Mouse (Mus musculus) CH12.LX (cell line): ENCODE data around the gene Spryd4.

Experiments
- CTCF ChIP-seq, 2 experiments: IDR thresholded peaks in 1 of 2; conservative IDR thresholded peaks in 1 of 2; 2 replicates each; pipeline ENCODE4 v1.5.1; 2011 to 2012; ENCODE audit warnings: low read depth in 2 of 2, low read length in 2 of 2, improper control_type of control experiment in 1 of 2, inconsistent platforms in 1 of 2, mild to moderate bottlenecking in 1 of 2, moderate library complexity in 1 of 2
- EP300 ChIP-seq: IDR thresholded peaks from 2 replicates; pipeline ENCODE4 v1.6.1; 2011; ENCODE audit warnings: low read length, improper control_type of control experiment
- HCFC1 ChIP-seq: IDR thresholded peaks from 2 replicates; pipeline ENCODE4 v1.6.1; 2012; ENCODE audit warnings: low read depth, mild to moderate bottlenecking, inconsistent platforms, low read length, improper control_type of control experiment
- IRF4 ChIP-seq: IDR thresholded peaks from 2 replicates; pipeline ENCODE4 v1.6.1; 2014; ENCODE audit warnings: low read depth, mild to moderate bottlenecking, inconsistent platforms, low read length, improper control_type of control experiment
- MAX ChIP-seq: IDR thresholded peaks from 2 replicates; pipeline ENCODE4 v1.6.1; 2011; ENCODE audit warnings: low read length, improper control_type of control experiment
- NRF1 ChIP-seq: IDR thresholded peaks from 2 replicates; pipeline ENCODE4 v1.6.1; 2014; ENCODE audit warnings: low read depth, mild to moderate bottlenecking, inconsistent platforms, low read length, improper control_type of control experiment, moderate library complexity
- POLR2A ChIP-seq: IDR thresholded peaks from 2 replicates; pipeline ENCODE4 v1.6.1; 2011; ENCODE audit warnings: low read depth, mild to moderate bottlenecking, improper control_type of control experiment, low read length
- POLR2AphosphoS2 ChIP-seq: IDR thresholded peaks from 2 replicates; pipeline ENCODE4 v1.6.1; 2011; ENCODE audit warnings: low read depth, low read length, improper control_type of control experiment
- RAD21 ChIP-seq: IDR thresholded peaks from 2 replicates; pipeline ENCODE4 v1.6.1; 2011; ENCODE audit warnings: low read depth, mild to moderate bottlenecking, low read length, improper control_type of control experiment, moderate library complexity
- RCOR1 ChIP-seq: conservative IDR thresholded peaks from 2 replicates; pipeline ENCODE4 v1.6.1; 2012; ENCODE audit warnings: low read depth, mild to moderate bottlenecking, inconsistent platforms, low read length, improper control_type of control experiment
- USF1 ChIP-seq: IDR thresholded peaks from 2 replicates; pipeline ENCODE4 v1.6.1; 2014; ENCODE audit warnings: low read depth, mild to moderate bottlenecking, inconsistent platforms, low read length, improper control_type of control experiment
- ZMIZ1 ChIP-seq: IDR thresholded peaks from 2 replicates; pipeline ENCODE4 v1.6.1; 2012; ENCODE audit warnings: low read depth, mild to moderate bottlenecking, inconsistent platforms, low read length, improper control_type of control experiment

DNA sequence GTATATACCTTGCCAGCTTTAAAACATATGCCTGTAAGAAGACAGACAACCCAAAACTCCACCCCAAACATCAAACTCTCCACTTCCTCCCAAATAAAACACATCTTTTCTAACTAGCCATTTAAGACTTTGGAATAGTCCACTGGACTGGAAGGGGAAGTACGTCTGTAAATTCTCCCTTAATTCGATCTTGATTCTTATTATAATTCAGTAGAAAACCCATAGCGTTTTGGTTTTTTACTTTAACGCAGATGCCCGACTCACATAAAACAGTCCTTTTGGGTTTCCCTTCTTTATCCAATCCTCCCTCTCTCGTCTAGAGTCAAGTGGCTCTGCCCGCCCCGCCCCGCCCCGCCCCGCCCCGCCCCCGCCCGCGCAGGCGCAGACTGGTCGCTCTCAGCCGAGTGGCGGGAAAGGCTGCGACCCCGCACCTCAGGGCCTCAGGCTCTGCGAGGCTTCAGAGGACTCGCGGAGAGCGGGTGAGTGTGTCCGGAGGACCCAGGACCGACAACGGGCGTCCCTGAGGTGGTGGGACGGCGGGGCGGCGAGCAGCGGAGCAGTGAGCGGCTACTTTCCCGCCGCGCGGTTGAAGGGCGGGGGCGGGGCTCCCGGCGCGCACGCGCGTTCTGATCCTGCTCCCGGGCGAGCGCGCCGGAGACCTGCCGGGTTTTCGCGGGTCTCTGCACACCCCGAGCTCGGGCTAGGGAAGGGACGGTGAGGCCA lies 20.3 kb upstream of the Spryd4 start, which contains the start of gene Timeless:
- TF ChIP-seq USF1 (no peak), ZMIZ1 (no peak; the same call in 1 of the 2 replicates), CTCF (conservative IDR thresholded peaks at IDR 0.05 in 1 of 2, IDR thresholded peaks at IDR 0.05 in 1 of 2; ENCODE audit: low read depth in 2 of 2, low read length in 2 of 2) (no peak), POLR2A (peak; percentile 86), NRF1 (peak; percentile 80), IRF4 (no peak), EP300 (no peak), RAD21 (no peak), POLR2AphosphoS2 (no peak; the same call in 1 of the 2 replicates), RCOR1 (no peak), MAX (peak; percentile 48; the same call in 1 of the 2 replicates), HCFC1 (peak; percentile 61)
